Mouse (Mus musculus) heart, postnatal 25 days (tissue): Measurements from ENCODE around the gene Dpy19l3. TPM values are rescaled to one million over a fixed set of nuclear protein-coding genes. Genes with fewer than 3 reads are reported as not detected.

Experiments used
- DNase-seq: peaks from one replicate; pipeline ENCODE4 v3.0.0; 2022; ENCODE audit warnings: low spot score
- intact Hi-C: fragments of 180-260 bp; cut with DNase I; formaldehyde crosslinking; loops from one replicate; pipeline ENCODE4 v1.15.1; 2025
- total RNA-seq, 2 experiments: library from RNA; stranded (reverse); gene quantifications; 2 replicates each; pipeline ENCODE4 v1.2.3; 2021

The Dpy19l3 gene
- total RNA-seq, 2 experiments from 2014 or later = 2.1 to 4.6 TPM

DNA sequence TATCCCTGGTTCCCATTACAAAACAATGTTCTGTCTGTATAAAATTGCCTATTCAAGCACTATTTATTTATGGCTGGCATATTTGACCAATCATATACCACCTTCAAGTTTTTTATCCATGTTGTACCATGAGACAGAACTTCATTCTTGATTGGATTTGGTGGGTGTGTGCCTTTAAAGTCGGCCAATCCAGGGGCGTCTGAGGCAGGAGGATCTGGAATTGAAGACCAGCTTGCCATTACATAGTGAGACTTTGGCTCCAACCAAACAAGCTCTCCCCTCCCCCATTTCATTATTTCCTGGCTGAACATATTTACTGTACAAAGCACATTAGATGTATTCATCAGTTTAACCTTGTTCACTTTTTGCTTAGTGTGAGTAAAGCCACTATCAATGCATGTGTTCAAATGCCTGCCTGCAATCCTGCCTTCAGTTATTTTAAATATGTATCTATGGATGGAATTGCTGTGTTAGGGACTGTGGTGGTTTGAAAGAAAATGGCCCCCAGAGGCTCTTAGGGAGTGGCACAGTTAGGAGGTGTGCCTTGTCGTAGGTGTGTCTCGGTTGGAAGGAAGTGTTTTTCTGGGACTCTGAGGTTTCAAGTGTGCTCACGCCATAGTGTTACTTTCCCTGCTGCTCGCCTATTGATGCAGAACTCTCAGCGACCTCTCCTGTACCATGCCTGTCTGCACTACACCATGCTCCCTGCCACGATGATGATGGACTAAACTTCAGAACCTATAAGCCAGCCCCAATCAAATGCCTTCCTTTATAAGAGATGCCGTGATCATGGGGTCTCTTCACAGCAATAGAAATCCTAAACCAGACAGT, 105.8 kb downstream of the Dpy19l3 start:
- no peak for DNase-seq
- intact Hi-C loops = loop anchor here (5.0 to 10.0 kb wide), 3 partner anchors 61 to 254 kb away; partner anchors contain the start of genes Ankrd27, Cep89, Faap24 and Nudt19

DNA sequence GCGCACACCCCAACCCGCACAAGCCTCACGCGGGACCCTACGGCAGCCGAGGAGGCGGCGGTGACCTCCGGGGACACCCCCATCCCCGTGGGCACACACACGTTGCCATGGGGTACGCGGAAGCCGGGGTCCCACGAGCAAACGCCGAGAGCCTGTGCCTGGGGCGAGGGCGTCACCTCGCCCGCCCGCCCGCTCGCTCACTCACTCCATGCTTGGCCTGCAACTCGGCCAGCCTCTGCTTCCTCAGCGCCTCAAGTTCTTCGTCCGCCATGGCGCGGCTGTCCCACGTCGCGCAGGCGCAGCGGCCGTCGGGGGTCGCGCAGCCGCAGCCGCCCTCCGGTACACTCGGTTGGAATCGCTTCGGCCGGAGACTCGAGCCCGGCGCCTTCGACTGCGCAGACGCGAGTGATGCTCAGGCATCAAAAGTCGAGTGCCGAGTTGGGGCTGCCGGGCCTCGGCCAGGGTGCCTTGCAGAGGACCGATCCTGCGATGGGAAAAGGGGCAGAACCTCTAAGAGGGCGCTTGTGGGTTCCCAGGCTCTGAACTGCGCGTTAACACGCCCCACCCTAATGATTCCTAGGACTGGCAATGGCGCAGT, 107.1 kb downstream of the Dpy19l3 start, which contains the start of gene Pdcd5:
Gene Pdcd5, minus strand, starts transcription at position 421 of the 598 bp plus-strand sequence.
- intact Hi-C loops = loop anchor here (5.0 to 10.0 kb wide), 3 partner anchors 60 to 252 kb away; partner anchors contain the start of genes Ankrd27, Cep89, Faap24 and Nudt19
- peak; percentile 91 for DNase-seq

GRCm38 (mm10) chr7:35646317-35647081, 107.8 kb downstream of the Dpy19l3 start:
- DNase-seq = no peak
- intact Hi-C loops = loop anchor here (5.0 to 10.0 kb wide), 3 partner anchors 59 to 252 kb away; partner anchors contain the start of genes Ankrd27, Cep89, Faap24 and Nudt19

GRCm38 (mm10) chr7:35640072-35640471, 114.2 kb downstream of the Dpy19l3 start:
- no peak for DNase-seq
- intact Hi-C loops = loop anchor here (10.0 kb wide), 1 partner anchor 245 kb away; the partner anchor contains the start of genes Cep89 and Faap24

GRCm38 (mm10) chr7:35636874-35637273, 117.4 kb downstream of the Dpy19l3 start:
- intact Hi-C loops = loop anchor here (5.0 kb wide), 1 partner anchor 90 kb away; no protein-coding TSS in a partner anchor
- no peak for DNase-seq

- intact Hi-C loops = loop anchor here (5.0 kb wide), 1 partner anchor 89 kb away; no protein-coding TSS in a partner anchor
Measured at GRCm38 (mm10) chr7:35636229-35636628, 118.0 kb downstream of the Dpy19l3 start.

More at GRCm38 (mm10) chr7:35636229-35636628, 118.0 kb downstream of the Dpy19l3 start:
- no peak for DNase-seq

Other genes with a start within 250 kb of the Dpy19l3 start
- under 1 TPM in 1 of 2 experiments, not detected in 1; 0.42 TPM for gene Tdrd12, start 216.7 kb downstream of the Dpy19l3 start, total RNA-seq
- gene Nudt19, start 198.2 kb downstream of the Dpy19l3 start, total RNA-seq = 10 to 100 TPM; 75.1 to 83.7 TPM
- under 1 TPM; 0.03 to 0.06 TPM for gene Rgs9bp, start 168.9 kb downstream of the Dpy19l3 start, total RNA-seq
- 10 to 100 TPM; 12.3 to 12.6 TPM for gene Ankrd27, start 168.2 kb downstream of the Dpy19l3 start, total RNA-seq
- gene Pdcd5, start 106.9 kb downstream of the Dpy19l3 start, total RNA-seq = 100 to 1,000 TPM in 1 of 2 experiments, 10 to 100 TPM in 1; 95.0 to 104 TPM
- gene Zfp507, start 48.5 kb upstream of the Dpy19l3 start, total RNA-seq = 10 to 100 TPM; 11.3 to 12.3 TPM